Mouse (Mus musculus) small intestine, adult 2 months (tissue): Measurements from ENCODE around the gene Sucla2.

Experiments
- CTCF ChIP-seq: fragments of 200-500 bp; IDR thresholded peaks from 2 replicates; pipeline ENCODE4 v1.5.1; 2012; ENCODE audit warnings: low read depth, mild to moderate bottlenecking, control low read depth, inconsistent platforms, low read length, moderate library complexity, mixed read lengths; ENCODE audit not compliant: insufficient replicate concordance, insufficient read length; ENCODE audit errors: extremely low read depth
- POLR2A ChIP-seq: fragments of 200-500 bp; IDR thresholded peaks from 2 replicates; pipeline ENCODE4 v1.6.1; 2012; ENCODE audit warnings: low read depth, mild to moderate bottlenecking, control low read depth, inconsistent platforms, low read length, moderate library complexity

DNA sequence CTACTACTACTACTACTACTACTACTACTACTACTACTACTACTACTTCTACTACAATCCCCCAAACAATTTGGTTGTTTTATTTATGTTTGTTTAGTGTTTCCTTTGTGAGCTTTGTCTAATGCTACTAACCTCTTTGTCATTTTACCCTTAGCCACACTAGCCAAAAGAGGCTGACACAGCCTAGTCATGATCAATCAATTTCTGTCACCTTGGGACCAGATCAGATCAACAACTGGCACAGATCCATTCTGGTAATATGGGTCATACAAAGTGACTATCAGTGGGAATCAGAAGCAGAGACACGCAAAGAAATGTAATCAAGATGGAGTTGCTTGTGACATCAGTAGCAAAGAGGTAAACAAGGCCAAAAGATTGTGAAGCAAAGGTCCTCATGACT lies 97.9 kb downstream of the Sucla2 start:
- TF ChIP-seq CTCF (no peak), POLR2A (no peak)
